Mouse (Mus musculus) natural killer cell, adult 2 months (primary cell): ENCODE data around the gene Vmn2r26.
"Not testable (repeated sequence)": the region's sequence is repeated elsewhere in the genome, so short reads cannot be mapped to it uniquely, and the experiment has no call there.

Experiments used
- DNase-seq, 2 experiments: peaks; one replicate each; pipeline ENCODE4 v3.0.0; 2022; ENCODE audit warnings: low spot score in 2 of 2

The Vmn2r26 gene

DNA sequence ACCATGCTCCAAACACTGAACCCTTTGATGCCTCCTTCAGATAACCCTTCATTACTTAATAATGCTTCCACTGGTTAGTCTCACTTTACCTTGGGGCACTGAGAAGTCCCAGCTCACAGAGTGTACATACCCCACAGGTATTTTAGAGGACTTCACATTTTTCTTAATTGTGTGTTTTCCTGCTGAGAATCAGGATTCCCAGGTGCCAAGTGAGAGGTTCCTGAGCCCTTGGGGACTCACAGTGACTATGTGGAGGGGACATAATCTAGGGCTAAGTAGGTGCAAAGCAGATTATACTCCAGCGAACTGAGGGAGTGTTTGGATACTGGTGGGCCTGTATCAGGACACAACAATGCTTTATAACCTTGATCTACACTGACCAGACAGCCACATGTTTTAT is at the start of gene Vmn2r26:
Vmn2r26 (plus strand) TSS at position 301 of the 400 bp plus-strand sequence.
- DNase-seq = not testable (repeated sequence)

DNA sequence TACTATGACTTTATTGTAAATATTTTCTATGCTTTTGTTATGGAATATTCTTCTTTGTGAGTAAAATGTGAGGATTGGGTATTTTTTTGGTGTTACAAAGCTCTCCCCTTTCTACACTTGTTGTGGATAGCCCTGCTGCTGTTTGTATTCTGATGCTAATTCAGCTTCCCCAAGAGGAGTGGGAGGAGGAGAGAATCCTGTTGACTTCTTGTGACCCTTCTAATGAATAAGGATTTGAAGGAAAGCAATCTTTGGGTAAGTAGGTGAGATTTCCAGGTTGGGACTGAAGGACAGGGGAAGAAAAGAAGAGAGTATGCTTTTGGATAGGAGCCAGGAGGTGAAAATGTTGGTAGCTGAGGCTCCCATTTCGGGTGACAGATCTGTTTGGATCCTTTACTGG is 3.5 kb upstream of the Vmn2r26 start:
- no peak for DNase-seq

DNA sequence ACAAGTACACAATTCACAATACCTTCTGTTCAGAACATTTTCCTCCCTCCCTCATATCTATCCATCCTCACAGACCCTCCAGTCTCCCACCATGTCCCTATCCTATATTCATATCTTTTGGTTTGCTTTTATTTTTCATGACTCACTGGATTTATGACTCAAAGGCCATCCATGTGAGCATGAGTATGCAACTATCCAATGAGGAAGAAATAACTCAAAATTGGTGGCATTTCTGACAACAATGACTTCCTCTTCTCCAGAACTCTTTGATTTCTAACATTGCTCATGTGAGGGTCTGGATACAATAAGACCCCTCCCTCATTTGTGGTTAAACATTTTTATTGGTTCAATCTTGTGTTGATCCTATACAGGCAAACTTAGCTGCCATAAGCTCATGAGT is 24.0 kb downstream of the Vmn2r26 start:
- no peak for DNase-seq

DNA sequence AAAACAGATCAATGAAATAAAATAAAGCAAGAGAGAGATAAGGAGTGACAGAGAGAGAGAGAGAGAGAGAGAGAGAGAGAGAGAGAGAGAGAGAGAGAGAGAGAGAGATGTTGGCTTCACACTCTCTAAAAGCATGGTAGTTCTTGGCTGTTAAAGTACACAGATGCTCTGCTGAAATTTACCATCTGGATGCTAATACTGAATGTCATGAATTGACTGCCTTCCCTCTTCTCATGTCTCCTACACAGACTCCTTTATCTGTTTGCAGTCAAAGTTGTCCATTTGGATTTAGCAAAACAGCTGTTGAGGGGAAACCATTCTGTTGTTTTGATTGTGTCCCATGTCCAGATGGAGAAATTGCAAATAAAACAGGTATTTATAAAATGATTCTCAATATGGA is 29.2 kb downstream of the Vmn2r26 start:
- DNase-seq = not testable (repeated sequence)

DNA sequence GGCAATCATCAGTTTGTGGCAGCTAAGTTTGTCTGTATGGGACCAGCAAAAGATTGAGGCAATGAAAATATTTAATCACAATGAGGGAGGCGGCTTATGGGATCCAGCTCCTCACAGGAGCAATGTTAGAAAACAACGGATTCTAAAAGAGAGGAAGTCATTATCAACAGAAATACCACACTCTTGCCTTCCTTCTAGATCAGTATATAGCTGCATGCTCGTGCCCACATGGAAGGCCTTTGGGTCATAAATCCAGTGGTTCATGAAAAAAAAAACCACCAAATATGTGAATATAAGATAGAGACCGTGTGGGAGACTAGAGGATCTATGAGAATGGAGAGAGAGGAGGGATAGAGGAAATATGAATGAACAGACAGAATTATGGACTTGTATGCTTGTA is 78.0 kb downstream of the Vmn2r26 start:
- DNase-seq = no peak
